Mouse (Mus musculus) lung, adult 10 weeks (tissue): ENCODE results near the gene Nr4a3. TPM values are rescaled to one million over a fixed set of nuclear protein-coding genes. Genes with fewer than 3 reads are reported as not detected.

Experiments used
- polyA plus RNA-seq: library from polyadenylated mRNA; stranded (reverse); fragments of 350-450 nt; fragmentation: Illumina TruSeq; extraction: RNeasy Lipid Tissue Mini Kit (QIAGEN cat#74804); gene quantifications from one replicate; pipeline ENCODE4 v1.2.3, GENCODE M21; 2014; ENCODE audit warnings: low read depth, low replicate concordance; ENCODE audit not compliant: insufficient read depth

Nr4a3 gene
- 2.8 TPM for polyA plus RNA-seq

GRCm38 (mm10) chr4:48044491-48045211 lies at the start of gene Nr4a3:
Gene Nr4a3, plus strand, starts transcription at chr4:48045153.

GRCm38 (mm10) chr4:48124773-48125469 lies 80.0 kb downstream of the Nr4a3 start, which contains the start of gene Stx17:
Gene Stx17, plus strand, starts transcription at chr4:48124915.

Other genes starting within 250 kb of the Nr4a3 start
- 10.0 TPM for gene Stx17, start 79.8 kb downstream of the Nr4a3 start, polyA plus RNA-seq
- 65.3 TPM for gene Erp44, start 234.4 kb downstream of the Nr4a3 start, polyA plus RNA-seq
- gene Invs, start 234.6 kb downstream of the Nr4a3 start, polyA plus RNA-seq, result 2.9 TPM